Mouse (Mus musculus): ENCODE measurements around the gene 1110004F10Rik.
A peak's percentile ranks its signal among the peaks of the same experiment; 100 is the strongest.
"Not testable (repeated sequence)": the region's sequence is repeated elsewhere in the genome, so short reads cannot be mapped to it uniquely, and the experiment has no call there.

1110004F10Rik gene

GRCm38 (mm10) chr7:116039196-116039537 is at the start of gene 1110004F10Rik:
1110004F10Rik (plus strand) TSS chr7:116039397.
- no peak for DNase-seq (ENCODE audit: low read depth, low spot score)

- DNase-seq (ENCODE audit: low read depth, low spot score): no peak
Measured at GRCm38 (mm10) chr7:116002726-116003125, 36.5 kb upstream of the 1110004F10Rik start.

GRCm38 (mm10) chr7:116029991-116030390 is 9.2 kb upstream of the 1110004F10Rik start:
- DNase-seq (ENCODE audit: low read depth, low spot score): no peak

GRCm38 (mm10) chr7:116030597-116031387 is 8.4 kb upstream of the 1110004F10Rik start:
- no peak for DNase-seq (ENCODE audit: low read depth, low spot score)

DNA sequence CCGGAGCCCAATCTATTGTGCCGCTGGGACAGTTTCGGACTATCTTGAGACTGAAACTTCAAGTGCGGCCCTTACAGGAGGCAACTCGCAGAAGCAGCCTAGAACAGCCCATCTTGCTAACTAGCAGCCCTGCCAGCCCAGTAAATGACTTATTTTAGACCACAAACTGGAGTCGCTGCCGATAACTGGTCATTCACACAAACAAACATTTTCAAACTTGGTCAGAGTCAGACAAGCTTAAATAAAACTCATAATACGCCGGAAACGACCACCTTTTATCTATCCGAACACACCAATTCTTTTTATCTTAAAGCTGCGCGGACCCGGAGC is 7.8 kb upstream of the 1110004F10Rik start:
- DNase-seq (ENCODE audit: low read depth, low spot score): no peak

GRCm38 (mm10) chr7:116031718-116032595 is 7.2 kb upstream of the 1110004F10Rik start:
- DNase-seq (ENCODE audit: low read depth, low spot score): no peak

DNA sequence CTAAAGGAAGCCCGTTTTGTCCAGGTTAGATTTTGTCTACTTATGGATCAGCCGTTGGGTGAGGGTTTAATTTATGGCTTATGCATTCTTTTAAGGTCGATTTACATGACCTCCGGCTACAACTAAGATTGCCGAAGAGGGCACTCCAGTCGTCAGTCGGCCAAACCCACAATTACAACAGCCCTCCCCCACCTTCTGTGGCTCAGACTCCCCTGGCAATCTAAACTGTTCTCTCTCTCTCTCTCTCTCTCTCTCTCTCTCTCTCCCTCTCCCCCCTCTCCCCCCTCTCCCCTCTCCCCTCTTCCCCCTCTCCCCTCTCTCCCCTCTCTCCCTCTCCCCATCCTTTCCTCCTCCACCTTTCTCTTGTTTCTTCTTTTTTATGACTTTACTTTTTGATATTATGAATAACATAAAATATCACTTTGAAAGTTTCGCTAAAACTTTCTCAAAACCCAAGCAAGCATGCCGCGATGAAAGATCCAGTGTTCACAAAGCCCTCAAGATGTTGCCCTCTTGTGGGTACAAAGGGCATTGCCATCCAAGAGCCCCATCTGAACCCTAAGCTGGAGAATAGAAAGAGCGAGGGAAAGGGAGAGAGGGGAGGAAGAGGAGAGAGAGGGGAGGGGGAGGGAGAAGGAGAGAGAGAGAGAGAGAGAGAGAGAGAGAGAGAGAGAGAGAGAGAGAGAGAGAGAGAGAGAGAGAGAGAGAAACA is 6.4 kb upstream of the 1110004F10Rik start:
- peak; percentile 38 for DNase-seq (ENCODE audit: low read depth, low spot score)

GRCm38 (mm10) chr7:116033371-116034241 is 5.6 kb upstream of the 1110004F10Rik start:
- no peak for DNase-seq (ENCODE audit: low read depth, low spot score)

DNA sequence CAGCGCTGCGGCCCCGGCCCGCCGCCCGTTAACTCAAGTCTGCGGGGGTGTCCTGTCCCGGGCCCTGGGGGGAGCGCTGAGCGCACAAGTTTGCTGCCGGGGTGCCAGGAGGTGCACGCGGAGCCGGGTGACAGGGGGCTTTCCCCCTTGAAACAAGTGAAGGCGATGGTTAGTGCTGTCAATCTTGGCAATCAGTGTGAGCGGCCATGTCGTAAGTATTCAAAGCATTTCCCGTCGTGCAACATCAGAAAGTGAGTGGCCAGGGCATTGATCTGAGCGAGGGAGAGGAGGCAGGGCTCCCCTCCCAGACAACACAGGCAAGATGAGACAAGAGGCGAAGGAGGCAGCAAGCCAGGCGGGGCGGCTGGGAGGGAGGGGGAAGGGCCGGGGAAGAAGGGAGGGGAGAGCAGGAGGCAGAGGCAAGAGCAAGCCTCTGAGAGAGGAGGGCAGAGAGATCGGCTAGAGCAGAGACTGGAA is 4.9 kb upstream of the 1110004F10Rik start:
- DNase-seq (ENCODE audit: low read depth, low spot score): no peak

DNA sequence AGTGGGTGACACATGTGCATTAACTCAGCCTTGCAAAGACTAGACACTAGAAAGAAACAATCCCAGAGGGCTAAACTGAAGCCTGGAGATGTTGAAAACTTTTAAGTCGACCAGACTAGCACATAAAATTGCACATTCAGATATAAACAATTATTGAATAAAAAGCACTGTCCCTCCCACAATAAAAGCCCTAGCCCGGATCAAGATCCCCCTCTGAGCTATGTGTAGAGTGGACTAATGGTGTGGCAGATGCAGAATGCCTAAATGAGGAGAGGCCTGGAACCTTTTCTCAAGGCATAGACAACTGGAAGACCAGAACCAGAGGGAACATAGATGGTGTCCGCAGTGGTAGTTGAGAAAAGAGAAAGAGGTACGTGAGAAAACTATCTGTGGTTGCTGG is 3.7 kb upstream of the 1110004F10Rik start:
- DNase-seq (ENCODE audit: low read depth, low spot score): no peak

DNA sequence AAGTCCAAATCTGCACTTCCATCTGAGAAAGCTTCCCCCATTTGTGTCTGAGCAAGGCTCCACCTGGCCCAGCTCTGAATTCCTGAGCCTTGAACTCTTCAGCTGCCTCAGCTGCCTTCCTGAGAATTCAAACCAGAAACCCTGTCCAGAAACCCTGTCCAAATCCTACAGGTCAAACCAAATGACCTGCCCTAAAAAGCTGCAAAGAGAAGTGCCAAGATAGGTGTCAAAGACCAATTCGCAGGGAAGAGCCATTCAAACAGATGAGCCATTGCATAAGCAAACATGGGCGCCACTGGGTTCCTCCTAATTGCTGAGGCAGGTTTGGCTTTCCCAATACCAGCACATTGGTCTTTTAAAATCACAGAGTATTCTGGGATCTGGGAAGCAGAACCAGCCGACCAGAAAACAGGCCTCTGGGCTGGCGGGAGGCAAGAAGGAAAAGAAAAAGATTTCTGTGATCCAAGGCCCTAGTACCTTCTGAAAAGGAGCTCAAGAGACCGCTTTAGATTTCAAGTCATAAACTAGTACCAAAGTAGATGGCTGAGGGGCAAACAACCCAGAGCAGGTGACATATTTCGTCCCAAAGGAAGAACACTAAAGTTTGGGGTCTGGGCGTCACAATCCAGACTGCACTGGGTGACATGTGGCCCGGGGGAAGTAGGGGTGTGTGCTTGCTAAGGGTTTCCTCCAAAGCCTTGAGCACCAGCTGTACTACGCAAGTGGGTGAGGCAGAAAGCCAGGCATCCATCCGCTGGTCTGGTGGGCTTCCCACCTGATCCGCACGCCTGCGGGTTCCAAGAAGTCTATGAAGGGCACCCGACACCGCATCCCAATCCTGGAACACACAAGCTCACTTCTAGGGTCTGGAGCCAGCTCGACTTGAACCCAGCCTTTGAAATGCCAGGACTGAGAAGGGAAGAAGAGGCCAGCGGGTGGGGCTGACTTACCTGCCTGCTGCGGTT is 2.3 kb upstream of the 1110004F10Rik start:
- no peak for DNase-seq (ENCODE audit: low read depth, low spot score)

GRCm38 (mm10) chr7:116038024-116038423 is 1.2 kb upstream of the 1110004F10Rik start:
- no peak for DNase-seq (ENCODE audit: low read depth, low spot score)

- no peak for DNase-seq (ENCODE audit: low read depth, low spot score)
Measured at GRCm38 (mm10) chr7:116038511-116038910, 686 bp upstream of the 1110004F10Rik start, which contains the start of gene Sox6. Sox6 (minus strand) TSS chr7:116038796.

GRCm38 (mm10) chr7:116039538-116040466 is 605 bp downstream of the 1110004F10Rik start:
- peak; percentile 83 for DNase-seq (ENCODE audit: low read depth, low spot score)

- DNase-seq (ENCODE audit: low read depth, low spot score): no peak
Measured at GRCm38 (mm10) chr7:116040470-116041019, 1.3 kb downstream of the 1110004F10Rik start.

DNA sequence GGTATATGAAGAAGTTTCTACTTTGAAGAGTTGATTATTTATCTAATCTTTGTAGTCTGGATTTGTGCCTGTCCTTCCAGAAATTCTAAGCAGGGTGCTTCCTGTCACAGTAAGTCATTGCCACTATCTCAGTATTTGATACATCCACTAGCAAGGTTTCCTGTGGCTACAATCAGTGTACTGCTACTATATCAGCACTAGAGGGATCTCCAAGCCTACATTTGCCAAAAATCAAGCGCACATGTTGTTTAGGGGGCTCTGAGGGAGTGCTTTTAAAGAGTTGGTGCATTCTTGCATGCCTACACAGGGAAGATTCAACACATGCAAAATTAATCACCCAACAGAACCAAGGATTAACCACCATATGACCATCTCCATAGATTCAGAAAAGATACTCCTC is 21.5 kb downstream of the 1110004F10Rik start:
- no peak for DNase-seq (ENCODE audit: low read depth, low spot score)

DNA sequence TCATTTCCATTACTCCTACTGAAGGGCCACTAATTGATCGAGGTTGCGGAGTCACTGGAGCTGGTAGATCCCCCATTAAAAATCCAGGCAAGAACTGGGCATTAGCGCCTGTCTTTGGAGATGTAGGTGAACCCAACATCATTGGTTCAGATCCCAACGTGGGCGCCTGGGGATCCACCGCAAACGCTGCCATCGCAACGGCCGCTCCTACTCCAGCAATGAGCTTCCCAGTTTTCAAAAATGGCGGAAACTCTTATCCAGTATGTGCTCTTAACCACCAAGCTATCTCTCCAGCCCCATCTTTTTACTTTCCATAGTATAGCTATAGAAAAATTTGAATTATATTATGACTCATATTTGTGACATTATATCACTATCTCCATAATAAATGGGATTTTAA is 45.2 kb downstream of the 1110004F10Rik start, which contains the start of gene Gm4353:
Gene Gm4353, minus strand, starts transcription at position 270 of the 400 bp plus-strand sequence.
- not testable (repeated sequence) for DNase-seq (ENCODE audit: low read depth, low spot score)
